ENCODE assay signal across 30 mouse cellular contexts in genomic region chr12:75915694-75916093, GRCm38 (mm10).
DNase-seq lines count a peak whose midpoint lies in the region; ATAC-seq and TF ChIP-seq lines count a peak whose summit lies in the region.
"Had no signal": no experiment of that assay in that cellular context is flagged by ENCODE, and none has a peak within 500 bp of the region (broad histone marks: within the 10 kb centered on the region; RNA-seq: fewer than 3 reads in every experiment).

No protein-coding gene starts in this region.

- no peaks in the 10 kb centered on the region for H3K27me3 ChIP-seq in lung, postnatal 0 days (replicated peaks; ENCODE audit: insufficient read depth, low read length)
- H3K27me3 ChIP-seq: embryonic facial prominence, embryonic 15.5 days; forebrain, embryonic 12.5 days; hindbrain, embryonic 13.5 days; limb, embryonic 12.5 days; liver, embryonic 13.5 days; lung, embryonic 15.5 days; midbrain, embryonic 15.5 days; neural tube, embryonic 15.5 days; Patski had no signal

- peak; percentile 74 for DNase-seq in heart, adult 11 months
- no peak for DNase-seq in heart, postnatal 36 days
- peak; percentile 38 for DNase-seq in lung, postnatal 0 days (ENCODE audit: low spot score)
- no peak for DNase-seq in lung, postnatal 10 days
- DNase-seq in adipocyte (ENCODE audit: low spot score), result peak; percentile 57
- DNase-seq in frontal cortex, postnatal 10 days (ENCODE audit: low spot score in 2 of 2), result no peak
- DNase-seq: cerebellum, adult 8-10 months; cerebellum, postnatal 25 days; forebrain, postnatal 0 days; gastrocnemius, postnatal 14 days; heart, adult 18-20 months; heart, postnatal 4 days; kidney, adult 11 months; kidney, postnatal 14 days; layer of hippocampus, adult 9-11 months; liver, embryonic 13.5 days; retina, postnatal 1 day; right cerebral cortex, postnatal 14 days had no signal

- H3K9ac ChIP-seq in lung, postnatal 0 days (replicated peaks; ENCODE audit: low read depth), result no peak overlapping the region
- H3K9ac ChIP-seq: embryonic facial prominence, embryonic 15.5 days; forebrain, embryonic 12.5 days; forebrain, postnatal 0 days; hindbrain, embryonic 13.5 days; limb, embryonic 12.5 days; liver, embryonic 13.5 days; lung, embryonic 15.5 days; midbrain, embryonic 15.5 days; neural tube, embryonic 15.5 days had no signal

- H3K36me3 ChIP-seq in lung, postnatal 0 days (ENCODE audit: insufficient read depth, low read length), result peaks cover 27% of the 10 kb centered on the region
- H3K36me3 ChIP-seq: G1E; liver, embryonic 13.5 days had no signal

- no peak for TF ChIP-seq CTCF in lung, postnatal 0 days (IDR thresholded peaks at IDR 0.05)

- no peaks in the 10 kb centered on the region for H3K9me3 ChIP-seq in lung, postnatal 0 days (ENCODE audit: low read length)
- H3K9me3 ChIP-seq: embryonic facial prominence, embryonic 10.5 days; embryonic facial prominence, embryonic 15.5 days; forebrain, embryonic 12.5 days; G1E; hindbrain, embryonic 13.5 days; limb, embryonic 12.5 days; liver, embryonic 13.5 days; lung, embryonic 15.5 days; midbrain, embryonic 10.5 days; midbrain, embryonic 15.5 days; neural tube, embryonic 15.5 days had no signal

- no peak for TF ChIP-seq EP300 in lung, postnatal 0 days (IDR thresholded peaks at IDR 0.05)

- ATAC-seq in lung, postnatal 0 days, result no peak; the same call in 1 of the 2 replicates
- ATAC-seq: forebrain, postnatal 0 days; midbrain, embryonic 15.5 days; Patski had no signal

- H3K4me2 ChIP-seq in lung, postnatal 0 days (replicated peaks; ENCODE audit: low read depth, low read length), result no peak overlapping the region
- H3K4me2 ChIP-seq: embryonic facial prominence, embryonic 15.5 days; forebrain, embryonic 12.5 days; heart, embryonic 11.5 days; hindbrain, embryonic 13.5 days; limb, embryonic 12.5 days; liver, embryonic 13.5 days; lung, embryonic 15.5 days; midbrain, embryonic 15.5 days; neural tube, embryonic 15.5 days had no signal

- no peak overlapping the region for H3K4me3 ChIP-seq in lung, postnatal 0 days (ENCODE audit: low read depth, low read length)
- H3K4me3 ChIP-seq: embryonic facial prominence, embryonic 10.5 days; embryonic facial prominence, embryonic 15.5 days; forebrain, embryonic 12.5 days; hindbrain, embryonic 13.5 days; limb, embryonic 12.5 days; liver, embryonic 13.5 days; lung, embryonic 15.5 days; midbrain, embryonic 10.5 days; midbrain, embryonic 15.5 days; neural tube, embryonic 15.5 days had no signal

- H3K4me1 ChIP-seq in lung, postnatal 0 days (ENCODE audit: insufficient read depth, low read depth, low read length), result no peaks in the 10 kb centered on the region
- H3K4me1 ChIP-seq: embryonic facial prominence, embryonic 10.5 days; embryonic facial prominence, embryonic 15.5 days; forebrain, embryonic 12.5 days; hindbrain, embryonic 13.5 days; limb, embryonic 12.5 days; liver, embryonic 13.5 days; lung, embryonic 15.5 days; midbrain, embryonic 10.5 days; midbrain, embryonic 15.5 days; neural tube, embryonic 15.5 days had no signal

- H3K27ac ChIP-seq in lung, postnatal 0 days (ENCODE audit: low read length), result no peak overlapping the region
- H3K27ac ChIP-seq: embryonic facial prominence, embryonic 10.5 days; embryonic facial prominence, embryonic 15.5 days; forebrain, embryonic 12.5 days; hindbrain, embryonic 13.5 days; limb, embryonic 12.5 days; liver, embryonic 13.5 days; lung, embryonic 15.5 days; midbrain, embryonic 10.5 days; midbrain, embryonic 15.5 days; neural tube, embryonic 15.5 days had no signal

- 71% methylated on average over 5 of the region's 5 CpGs for WGBS in lung, postnatal 0 days

- intact Hi-C loops in heart, postnatal 36 days (cut with DNase I), result loop anchor here (5.0 kb wide), 1 partner anchor 118 kb away; no protein-coding TSS in a partner anchor

Comparison
In these comparisons a context has a peak if more than half of its experiments do, and no peak if none do; other contexts are left out.
1. DNase-seq: peak in heart, adult 11 months (single experiment), lung, postnatal 0 days (single experiment) and adipocyte (single experiment); none in heart, postnatal 36 days (0 of 2), lung, postnatal 10 days (single experiment) and frontal cortex, postnatal 10 days (0 of 2).